Mouse (Mus musculus): ENCODE results near the gene Cldn10. TPM values are rescaled to one million over a fixed set of nuclear protein-coding genes. Genes with fewer than 3 reads are reported as not detected.

The Cldn10 gene
- polyA plus RNA-seq, 1 experiment from 2014 or later: 14.2 TPM

GRCm38 (mm10) chr14:118773668-118774067 lies 14.0 kb upstream of the Cldn10 start:
- Histone ChIP-seq H3K9ac (replicated peaks; ENCODE audit: low read depth, low read length) (no peak overlapping the region), H3K4me3 (ENCODE audit: low read depth, low read length) (no peak overlapping the region), H3K36me3 (ENCODE audit: control insufficient read depth, insufficient read depth, low read length) (no peaks in the 10 kb centered on the region), H3K4me2 (replicated peaks; ENCODE audit: low read depth, low read length) (no peak overlapping the region), H3K27me3 (ENCODE audit: control insufficient read depth, insufficient read depth, low read length) (no peaks in the 10 kb centered on the region; the same call in 1 of the 2 replicates), H3K27ac (ENCODE audit: low read length) (no peak overlapping the region), H3K4me1 (ENCODE audit: control insufficient read depth, insufficient read depth, low read length) (no peaks in the 10 kb centered on the region), H3K9me3 (ENCODE audit: control insufficient read depth, low read depth, low read length) (no peaks in the 10 kb centered on the region)
- no peak for ATAC-seq (ENCODE audit: insufficient number of reproducible peaks, insufficient read depth, low FRiP score, low read depth)
- 95% methylated on average over 3 of the region's 3 CpGs for WGBS

- H3K27ac ChIP-seq (ENCODE audit: low read length): no peak overlapping the region
- H3K9ac ChIP-seq (replicated peaks; ENCODE audit: low read depth, low read length): no peak overlapping the region
- WGBS: 84% methylated on average over 12 of the region's 12 CpGs
- no peaks in the 10 kb centered on the region for H3K27me3 ChIP-seq (ENCODE audit: control insufficient read depth, insufficient read depth, low read length)
- H3K36me3 ChIP-seq (ENCODE audit: control insufficient read depth, insufficient read depth, low read length): no peaks in the 10 kb centered on the region
- H3K9me3 ChIP-seq (ENCODE audit: control insufficient read depth, low read depth, low read length): no peaks in the 10 kb centered on the region
- H3K4me2 ChIP-seq (replicated peaks; ENCODE audit: low read depth, low read length): no peak overlapping the region
- H3K4me3 ChIP-seq (ENCODE audit: low read depth, low read length): no peak overlapping the region
- no peaks in the 10 kb centered on the region for H3K4me1 ChIP-seq (ENCODE audit: control insufficient read depth, insufficient read depth, low read length)
- ATAC-seq (ENCODE audit: insufficient number of reproducible peaks, insufficient read depth, low FRiP score, low read depth): no peak
Observed at GRCm38 (mm10) chr14:118774507-118775428, 12.9 kb upstream of the Cldn10 start.

- Histone ChIP-seq H3K4me1 (ENCODE audit: control insufficient read depth, insufficient read depth, low read length) (no peaks in the 10 kb centered on the region), H3K4me2 (replicated peaks; ENCODE audit: low read depth, low read length) (no peak overlapping the region), H3K9ac (replicated peaks; ENCODE audit: low read depth, low read length) (no peak overlapping the region), H3K27me3 (ENCODE audit: control insufficient read depth, insufficient read depth, low read length) (no peaks in the 10 kb centered on the region), H3K36me3 (ENCODE audit: control insufficient read depth, insufficient read depth, low read length) (no peaks in the 10 kb centered on the region), H3K27ac (ENCODE audit: low read length) (no peak overlapping the region), H3K9me3 (ENCODE audit: control insufficient read depth, low read depth, low read length) (no peaks in the 10 kb centered on the region), H3K4me3 (ENCODE audit: low read depth, low read length) (no peak overlapping the region)
- 95% methylated on average over 1 of the region's 1 CpGs for WGBS
- no peak for ATAC-seq (ENCODE audit: insufficient number of reproducible peaks, insufficient read depth, low FRiP score, low read depth)
Observed at GRCm38 (mm10) chr14:118775554-118775953, 12.2 kb upstream of the Cldn10 start.

DNA sequence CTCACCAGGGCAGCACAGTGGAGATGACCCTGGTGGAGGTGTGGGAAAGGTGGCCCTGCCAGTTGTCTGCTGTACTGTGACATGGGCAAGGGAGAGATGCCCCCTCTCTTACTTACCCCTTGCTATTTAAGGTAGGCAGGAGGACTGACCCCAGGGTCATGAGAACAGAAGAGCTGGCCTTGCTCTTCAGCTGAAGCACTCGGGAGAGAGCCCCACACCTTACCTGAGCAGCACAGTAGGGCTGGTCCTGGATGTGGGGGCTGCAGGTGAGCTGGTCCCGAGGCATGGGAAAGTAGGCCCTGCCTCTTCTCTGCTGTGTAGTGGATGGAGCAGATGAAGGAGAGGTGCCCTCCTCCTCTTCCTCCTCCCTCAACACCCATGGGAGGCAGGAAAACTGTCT lies 11.3 kb upstream of the Cldn10 start:
- no peak overlapping the region for H3K4me2 ChIP-seq (replicated peaks; ENCODE audit: low read depth, low read length)

DNA sequence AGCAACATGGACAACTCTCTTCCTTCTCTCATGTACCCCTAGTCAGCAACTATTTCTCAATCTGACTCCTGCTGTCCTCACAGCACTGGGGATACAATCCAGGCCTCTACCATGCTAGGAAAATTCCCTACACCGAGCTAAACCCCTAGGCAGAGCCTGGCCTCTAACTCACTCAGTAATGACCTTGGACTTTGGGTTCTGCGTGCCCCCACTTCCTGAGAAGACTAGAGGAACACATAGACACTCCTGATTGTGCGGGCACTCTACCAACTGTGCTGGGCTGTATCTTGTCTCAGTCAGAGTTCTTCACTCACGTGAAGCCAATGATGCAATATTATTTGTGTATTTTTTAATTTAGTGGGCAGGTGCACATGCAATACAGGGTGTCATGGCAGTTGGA lies 10.2 kb upstream of the Cldn10 start:
- no peak for ATAC-seq (ENCODE audit: insufficient number of reproducible peaks, insufficient read depth, low FRiP score, low read depth)
- H3K4me1 ChIP-seq (ENCODE audit: control insufficient read depth, insufficient read depth, low read length): no peaks in the 10 kb centered on the region
- no peak overlapping the region for H3K4me3 ChIP-seq (ENCODE audit: low read depth, low read length)
- no peak overlapping the region for H3K9ac ChIP-seq (replicated peaks; ENCODE audit: low read depth, low read length)
- H3K27ac ChIP-seq (ENCODE audit: low read length): no peak overlapping the region
- WGBS: 82% methylated on average over 4 of the region's 4 CpGs
- no peaks in the 10 kb centered on the region for H3K9me3 ChIP-seq (ENCODE audit: control insufficient read depth, low read depth, low read length)
- H3K4me2 ChIP-seq (replicated peaks; ENCODE audit: low read depth, low read length): no peak overlapping the region
- no peaks in the 10 kb centered on the region for H3K36me3 ChIP-seq (ENCODE audit: control insufficient read depth, insufficient read depth, low read length)
- no peaks in the 10 kb centered on the region for H3K27me3 ChIP-seq (ENCODE audit: control insufficient read depth, insufficient read depth, low read length)

More for the DNA sequence above, 11.3 kb upstream of the Cldn10 start:
- Histone ChIP-seq H3K36me3 (ENCODE audit: control insufficient read depth, insufficient read depth, low read length) (no peaks in the 10 kb centered on the region), H3K27me3 (ENCODE audit: control insufficient read depth, insufficient read depth, low read length) (no peaks in the 10 kb centered on the region), H3K27ac (ENCODE audit: low read length) (no peak overlapping the region), H3K9ac (replicated peaks; ENCODE audit: low read depth, low read length) (no peak overlapping the region), H3K4me3 (ENCODE audit: low read depth, low read length) (no peak overlapping the region), H3K9me3 (ENCODE audit: control insufficient read depth, low read depth, low read length) (no peaks in the 10 kb centered on the region), H3K4me1 (ENCODE audit: control insufficient read depth, insufficient read depth, low read length) (no peaks in the 10 kb centered on the region)
- no peak for ATAC-seq (ENCODE audit: insufficient number of reproducible peaks, insufficient read depth, low FRiP score, low read depth)
- 91% methylated on average over 2 of the region's 2 CpGs for WGBS

- H3K27ac ChIP-seq (ENCODE audit: low read length): no peak overlapping the region
- H3K36me3 ChIP-seq (ENCODE audit: control insufficient read depth, insufficient read depth, low read length): no peaks in the 10 kb centered on the region
- H3K27me3 ChIP-seq (ENCODE audit: control insufficient read depth, insufficient read depth, low read length): no peaks in the 10 kb centered on the region
- H3K4me1 ChIP-seq (ENCODE audit: control insufficient read depth, insufficient read depth, low read length): no peaks in the 10 kb centered on the region
- H3K9me3 ChIP-seq (ENCODE audit: control insufficient read depth, low read depth, low read length): no peaks in the 10 kb centered on the region
- H3K9ac ChIP-seq (replicated peaks; ENCODE audit: low read depth, low read length): no peak overlapping the region
- H3K4me3 ChIP-seq (ENCODE audit: low read depth, low read length): no peak overlapping the region
- WGBS: 84% methylated on average over 7 of the region's 7 CpGs
- H3K4me2 ChIP-seq (replicated peaks; ENCODE audit: low read depth, low read length): no peak overlapping the region
- no peak for ATAC-seq (ENCODE audit: insufficient number of reproducible peaks, insufficient read depth, low FRiP score, low read depth)
Observed at GRCm38 (mm10) chr14:118781601-118782000, 6.1 kb upstream of the Cldn10 start.

DNA sequence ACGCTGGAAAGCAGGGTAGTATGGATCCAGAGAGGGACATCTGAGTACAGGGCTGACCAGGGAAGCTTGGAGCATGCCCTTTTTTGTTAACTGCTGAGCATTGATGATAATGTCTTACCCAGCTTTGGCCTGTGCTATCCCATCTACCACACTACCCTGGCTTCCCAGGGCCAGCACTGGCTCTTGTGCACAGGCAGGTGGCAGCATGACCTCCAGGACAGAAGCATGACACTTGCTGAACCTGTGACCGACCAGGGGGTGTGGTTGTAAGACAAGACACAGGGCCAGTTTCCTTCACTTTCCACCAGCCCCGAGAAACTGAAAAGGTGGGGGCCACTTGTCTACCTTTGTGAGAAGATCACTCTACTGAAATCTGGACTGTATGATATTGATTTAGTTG lies 5.5 kb upstream of the Cldn10 start:
- H3K9me3 ChIP-seq (ENCODE audit: control insufficient read depth, low read depth, low read length): no peaks in the 10 kb centered on the region

GRCm38 (mm10) chr14:118783326-118783935 lies 4.3 kb upstream of the Cldn10 start:
- ATAC-seq (ENCODE audit: insufficient number of reproducible peaks, insufficient read depth, low FRiP score, low read depth): no peak
- H3K4me2 ChIP-seq (replicated peaks; ENCODE audit: low read depth, low read length): no peak overlapping the region
- no peaks in the 10 kb centered on the region for H3K36me3 ChIP-seq (ENCODE audit: control insufficient read depth, insufficient read depth, low read length)
- no peak overlapping the region for H3K4me3 ChIP-seq (ENCODE audit: low read depth, low read length)
- H3K27me3 ChIP-seq (ENCODE audit: control insufficient read depth, insufficient read depth, low read length): no peaks in the 10 kb centered on the region
- no peak overlapping the region for H3K27ac ChIP-seq (ENCODE audit: low read length)
- no peaks in the 10 kb centered on the region for H3K4me1 ChIP-seq (ENCODE audit: control insufficient read depth, insufficient read depth, low read length)
- H3K9ac ChIP-seq (replicated peaks; ENCODE audit: low read depth, low read length): no peak overlapping the region
- H3K9me3 ChIP-seq (ENCODE audit: control insufficient read depth, low read depth, low read length): no peaks in the 10 kb centered on the region
- 66% methylated on average over 17 of the region's 17 CpGs for WGBS

More for the DNA sequence above, 5.5 kb upstream of the Cldn10 start:
- ATAC-seq (ENCODE audit: insufficient number of reproducible peaks, insufficient read depth, low FRiP score, low read depth): no peak
- Histone ChIP-seq H3K4me1 (ENCODE audit: control insufficient read depth, insufficient read depth, low read length) (no peaks in the 10 kb centered on the region), H3K4me2 (replicated peaks; ENCODE audit: low read depth, low read length) (no peak overlapping the region), H3K4me3 (ENCODE audit: low read depth, low read length) (no peak overlapping the region), H3K9ac (replicated peaks; ENCODE audit: low read depth, low read length) (no peak overlapping the region), H3K27ac (ENCODE audit: low read length) (no peak overlapping the region), H3K36me3 (ENCODE audit: control insufficient read depth, insufficient read depth, low read length) (no peaks in the 10 kb centered on the region), H3K27me3 (ENCODE audit: control insufficient read depth, insufficient read depth, low read length) (no peaks in the 10 kb centered on the region)
- 63% methylated on average over 3 of the region's 3 CpGs for WGBS
